7 mouse cellular contexts compared by ENCODE assay signal in the genomic region with DNA sequence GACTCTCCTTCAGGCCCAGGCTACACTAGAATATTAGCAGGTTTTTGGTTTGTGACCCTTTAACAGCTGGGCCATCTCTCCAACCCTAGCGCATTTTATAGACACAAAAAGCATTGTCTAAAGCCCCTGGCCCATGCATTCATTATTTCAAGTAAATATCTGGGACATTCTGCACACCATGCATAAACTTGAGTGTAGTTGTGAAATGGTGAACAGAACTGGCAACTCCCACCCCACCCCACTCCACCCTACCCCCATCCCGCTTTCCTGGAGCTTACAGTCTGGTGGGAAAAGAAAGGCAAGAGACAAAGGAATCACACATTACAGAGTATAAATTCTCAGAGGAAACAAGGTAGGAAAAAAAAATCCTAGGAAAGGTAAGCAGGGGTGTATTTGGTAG. TPM values are rescaled to one million over a fixed set of nuclear protein-coding genes. Genes with fewer than 3 reads are reported as not detected.
DNase-seq lines count a peak whose midpoint lies in the region; ATAC-seq and TF ChIP-seq lines count a peak whose summit lies in the region.

H2afy (minus strand) TSS at position 162 of the 400 bp plus-strand sequence.

- ATAC-seq in forebrain, embryonic 12.5 days (ENCODE audit: low FRiP score), result no peak
- no peak for ATAC-seq in limb, embryonic 15.5 days (ENCODE audit: insufficient number of reproducible peaks, low FRiP score, low TSS enrichment, low read depth)
- no peak for ATAC-seq in stomach, embryonic 15.5 days (ENCODE audit: insufficient read depth, low FRiP score, low read depth)

- H3K27me3 ChIP-seq in C2C12 (ENCODE audit: control insufficient read depth, insufficient read depth, insufficient read length), result no peaks in the 10 kb centered on the region
- no peaks in the 10 kb centered on the region for H3K27me3 ChIP-seq in ES-Bruce4 (ENCODE audit: control insufficient read depth, insufficient read depth, low read length, poor library complexity, severe bottlenecking)
- H3K27me3 ChIP-seq in forebrain, embryonic 12.5 days, result 0 out of 2 replicates have a peak, but pooled peaks cover 8% of the 10 kb centered on the region
- H3K27me3 ChIP-seq in limb, embryonic 15.5 days, result no peaks in the 10 kb centered on the region
- no peaks in the 10 kb centered on the region for H3K27me3 ChIP-seq in stomach, embryonic 15.5 days (replicated peaks)

- peak within 1 kb of the TSS; percentile 90 for H3ac ChIP-seq in C2C12 (ENCODE audit: control insufficient read depth, insufficient read length, low read depth)

- 80% methylated on average over 2 of the region's 2 CpGs for WGBS in forebrain, embryonic 12.5 days
- WGBS in limb, embryonic 15.5 days, result 89% methylated on average over 2 of the region's 2 CpGs
- 67% methylated on average over 2 of the region's 2 CpGs for WGBS in stomach, embryonic 15.5 days

- peak within 1 kb of the TSS; percentile 99 for H3K9ac ChIP-seq in ES-Bruce4 (ENCODE audit: low read depth, poor library complexity, severe bottlenecking)
- peak within 1 kb of the TSS; percentile 98 for H3K9ac ChIP-seq in forebrain, embryonic 12.5 days
- H3K9ac ChIP-seq in limb, embryonic 15.5 days, result peak within 1 kb of the TSS; percentile 97
- H3K9ac ChIP-seq in stomach, embryonic 15.5 days, result peak within 1 kb of the TSS; percentile 76

- peak within 1 kb of the TSS; percentile 88 for H3K4me2 ChIP-seq in forebrain, embryonic 12.5 days
- peak within 1 kb of the TSS; percentile 86 for H3K4me2 ChIP-seq in limb, embryonic 15.5 days
- H3K4me2 ChIP-seq in stomach, embryonic 15.5 days, result peak within 1 kb of the TSS; percentile 77

- H3K36me3 ChIP-seq in C2C12 (ENCODE audit: control insufficient read depth, insufficient read depth) (peaks cover 8% of the 10 kb centered on the region), ES-Bruce4 (ENCODE audit: control insufficient read depth, insufficient read depth, low read length, poor library complexity, severe bottlenecking) (no peaks in the 10 kb centered on the region)
- H3K36me3 ChIP-seq in forebrain, embryonic 12.5 days (replicated peaks), result peaks cover 12% of the 10 kb centered on the region
- H3K36me3 ChIP-seq in limb, embryonic 15.5 days, result no peaks in the 10 kb centered on the region
- no peaks in the 10 kb centered on the region for H3K36me3 ChIP-seq in stomach, embryonic 15.5 days

- H3K27ac ChIP-seq in ES-Bruce4 (ENCODE audit: insufficient read depth, low read length), result 0 out of 2 replicates have a peak within 1 kb of the TSS, but pooled peaks have one; percentile 18
- H3K27ac ChIP-seq in forebrain, embryonic 12.5 days, result peak within 1 kb of the TSS; percentile 86
- peak within 1 kb of the TSS; percentile 89 for H3K27ac ChIP-seq in limb, embryonic 15.5 days
- H3K27ac ChIP-seq in stomach, embryonic 15.5 days, result peak within 1 kb of the TSS; percentile 81

- peaks cover 45% of the 10 kb centered on the region for H3K79me2 ChIP-seq in C2C12 (ENCODE audit: control insufficient read depth, insufficient read depth)

- TF ChIP-seq POLR2A in ES-Bruce4 (IDR thresholded peaks at IDR 0.05; ENCODE audit: insufficient read depth, low read length), result no peak

- TF ChIP-seq EP300 in ES-Bruce4 (IDR thresholded peaks at IDR 0.05; ENCODE audit: insufficient read depth, low read depth, low read length), result no peak

- peaks cover 32% of the 10 kb centered on the region for H3K79me3 ChIP-seq in C2C12 (ENCODE audit: low read depth)

- peaks cover 2% of the 10 kb centered on the region for H3K4me1 ChIP-seq in ES-Bruce4 (ENCODE audit: control insufficient read depth, insufficient read depth, low read length)
- peaks cover 33% of the 10 kb centered on the region for H3K4me1 ChIP-seq in forebrain, embryonic 12.5 days
- H3K4me1 ChIP-seq in limb, embryonic 15.5 days, result peaks cover 45% of the 10 kb centered on the region
- peaks cover 32% of the 10 kb centered on the region for H3K4me1 ChIP-seq in stomach, embryonic 15.5 days

- no peak for TF ChIP-seq CTCF in C2C12 (IDR thresholded peaks at IDR 0.05; ENCODE audit: control insufficient read depth, insufficient read depth, insufficient read length)
- TF ChIP-seq CTCF in ES-Bruce4 (IDR thresholded peaks at IDR 0.05; ENCODE audit: low read depth, low read length), result no peak

- H3K4me3 ChIP-seq in C2C12 (ENCODE audit: insufficient read depth, poor library complexity, severe bottlenecking) (peak within 1 kb of the TSS; percentile 83), ES-Bruce4 (ENCODE audit: low read depth, low read length) (peak within 1 kb of the TSS; percentile 68)
- H3K4me3 ChIP-seq in forebrain, embryonic 12.5 days (replicated peaks), result peak within 1 kb of the TSS; percentile 98
- H3K4me3 ChIP-seq in limb, embryonic 15.5 days, result peak within 1 kb of the TSS; percentile 98
- peak within 1 kb of the TSS; percentile 83 for H3K4me3 ChIP-seq in stomach, embryonic 15.5 days (replicated peaks)

- no peaks in the 10 kb centered on the region for H3K9me3 ChIP-seq in ES-Bruce4 (replicated peaks; ENCODE audit: control insufficient read depth, insufficient read depth, low read length, poor library complexity, severe bottlenecking)
- no peaks in the 10 kb centered on the region for H3K9me3 ChIP-seq in forebrain, embryonic 12.5 days
- H3K9me3 ChIP-seq in limb, embryonic 15.5 days, result no peaks in the 10 kb centered on the region
- no peaks in the 10 kb centered on the region for H3K9me3 ChIP-seq in stomach, embryonic 15.5 days

- no peak for DNase-seq in heart, postnatal 4 days
- DNase-seq in spleen, adult 18-20 months, result no peak

TF ChIP-seq in C2C12, 6 proteins besides CTCF, POLR2A, EP300 and RAD21:
- TF ChIP-seq USF1 (IDR thresholded peaks at IDR 0.05; ENCODE audit: low read depth) (no peak), MYOG (IDR thresholded peaks at IDR 0.05; ENCODE audit: control insufficient read depth, extremely low read depth, insufficient read length) (no peak), FOSL1 (IDR thresholded peaks at IDR 0.05; ENCODE audit: insufficient read depth, low read length, poor library complexity, severe bottlenecking) (no peak), MYOD1 (IDR thresholded peaks at IDR 0.05; ENCODE audit: control insufficient read depth, insufficient read length, low read depth) (no peak), CEBPB (IDR thresholded peaks at IDR 0.05; ENCODE audit: low read depth) (no peak), MAX (IDR thresholded peaks at IDR 0.05) (no peak)

RNA-seq across cellular contexts. Expression of gene H2afy, which starts in this region (rescaled TPM):
- 94.5 TPM for polyA plus RNA-seq in C2C12 (2012; fragmentation: generic; extraction: Trizol)
- polyA plus RNA-seq in ES-Bruce4 (2011; ENCODE audit: insufficient read depth, insufficient read length, low read depth, missing spikeins), result 222 and 240 TPM in 2 replicates
- 651 and 663 TPM in 2 replicates for polyA plus RNA-seq in forebrain, embryonic 12.5 days (2016; fragmentation: Nextera tagmentation; extraction: Ambion mirVana)
- 10 to 100 TPM; 84.6 to 91.3 TPM for total RNA-seq in heart, postnatal 4 days (2021)
- polyA plus RNA-seq in limb, embryonic 15.5 days (2015; fragmentation: Nextera tagmentation; extraction: Ambion mirVana), result 242 and 272 TPM in 2 replicates
- polyA plus RNA-seq in stomach, embryonic 15.5 days (2015; fragmentation: Nextera tagmentation; extraction: Ambion mirVana), result 311 and 348 TPM in 2 replicates

Comparison
In these comparisons a context has a peak if more than half of its experiments do, and no peak if none do; other contexts are left out.
1. H3K27ac ChIP-seq: peak in every context shown above with its lines; median percentile 89 in limb, embryonic 15.5 days; 86 in forebrain, embryonic 12.5 days; 81 in stomach, embryonic 15.5 days; 18 in ES-Bruce4.